ENCODE assay signal across 21 mouse cellular contexts in the genomic region with DNA sequence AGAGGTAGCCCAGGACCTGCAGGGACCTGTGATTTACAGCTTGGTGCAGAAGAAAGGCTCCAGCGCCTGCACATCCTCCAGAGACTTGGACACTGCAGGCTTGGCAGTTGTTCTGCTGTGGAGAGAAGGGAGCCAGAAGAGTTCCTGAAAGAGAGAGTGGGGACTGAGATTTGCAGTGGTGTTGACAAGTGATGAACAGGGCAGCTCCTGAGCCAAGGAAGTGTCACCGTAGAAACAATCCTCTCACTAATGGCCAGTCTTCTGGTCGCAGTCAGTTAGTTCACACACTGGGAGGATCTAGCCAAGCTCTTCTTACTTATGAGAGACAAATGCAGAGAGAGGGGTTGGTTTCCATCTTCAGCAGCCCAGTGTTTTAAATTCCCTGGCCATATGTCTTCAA.
"Had no signal": no experiment of that assay in that cellular context is flagged by ENCODE, and none has a peak within 500 bp of the region (broad histone marks: within the 10 kb centered on the region; RNA-seq: fewer than 3 reads in every experiment).

No protein-coding gene starts in this region.

- H3K4me2 ChIP-seq: limb, embryonic 12.5 days; limb, embryonic 15.5 days; liver, embryonic 11.5 days; midbrain, embryonic 12.5 days; midbrain, embryonic 15.5 days; neural tube, embryonic 12.5 days; neural tube, embryonic 15.5 days; stomach, embryonic 15.5 days had no signal

- H3K4me1 ChIP-seq: neural tube, embryonic 12.5 days; neural tube, embryonic 15.5 days; stomach, embryonic 15.5 days had no signal

- H3K27ac ChIP-seq: limb, embryonic 12.5 days; limb, embryonic 15.5 days; liver, embryonic 14.5 days; midbrain, embryonic 12.5 days; midbrain, embryonic 15.5 days; neural tube, embryonic 12.5 days; neural tube, embryonic 15.5 days; stomach, embryonic 15.5 days had no signal

- ATAC-seq: inflammation-experienced regulatory T-cells, adult 6 months; intestine, embryonic 16.5 days; liver, postnatal 0 days; midbrain, embryonic 15.5 days had no signal

- H3K9me3 ChIP-seq: limb, embryonic 12.5 days; limb, embryonic 15.5 days; midbrain, embryonic 12.5 days; midbrain, embryonic 15.5 days; neural tube, embryonic 12.5 days; neural tube, embryonic 15.5 days; stomach, embryonic 15.5 days had no signal

- H3K4me3 ChIP-seq: limb, embryonic 12.5 days; limb, embryonic 15.5 days; midbrain, embryonic 12.5 days; midbrain, embryonic 15.5 days; neural tube, embryonic 12.5 days; neural tube, embryonic 15.5 days; stomach, embryonic 15.5 days had no signal

- H3K27me3 ChIP-seq: limb, embryonic 12.5 days; limb, embryonic 15.5 days; midbrain, embryonic 12.5 days; midbrain, embryonic 15.5 days; neural tube, embryonic 12.5 days; neural tube, embryonic 15.5 days; stomach, embryonic 15.5 days had no signal

- H3K36me3 ChIP-seq: limb, embryonic 12.5 days; limb, embryonic 15.5 days; midbrain, embryonic 12.5 days; midbrain, embryonic 15.5 days; neural tube, embryonic 12.5 days; neural tube, embryonic 15.5 days; stomach, embryonic 15.5 days had no signal

- DNase-seq: kidney, adult 18-20 months; kidney, adult 9 months; kidney, postnatal 14 days; kidney, postnatal 4 days; left cerebral cortex, postnatal 4 days; liver, postnatal 0 days; retina, postnatal 1 day; right cerebral cortex, postnatal 25 days; spleen, adult 18-20 months; thymus, postnatal 25 days had no signal

- H3K9ac ChIP-seq: limb, embryonic 12.5 days; limb, embryonic 15.5 days; liver, embryonic 14.5 days; liver, postnatal 0 days; midbrain, embryonic 12.5 days; midbrain, embryonic 15.5 days; neural tube, embryonic 12.5 days; neural tube, embryonic 15.5 days; stomach, embryonic 15.5 days had no signal
